Mouse (Mus musculus) limb, embryonic 13.5 days (tissue): ENCODE results near the gene Ubqln4. TPM values are rescaled to one million over a fixed set of nuclear protein-coding genes. Genes with fewer than 3 reads are reported as not detected.
"Not testable (repeated sequence)": the region's sequence is repeated elsewhere in the genome, so short reads cannot be mapped to it uniquely, and the experiment has no call there.

Source experiments
- ATAC-seq: fragments of 200-750 bp; cut with Nextera tagmentation; 2 replicates; pipeline ENCODE4 v1.8.0; 2017; ENCODE audit warnings: low read depth, moderate number of reproducible peaks, moderate TSS enrichment; ENCODE audit not compliant: low FRiP score
- H3K27ac ChIP-seq: fragments of 300-500 bp; sonication (generic); 2 replicates; pipeline ENCODE4 v1.5.1; 2015; ENCODE audit warnings: inconsistent platforms, mild to moderate bottlenecking, moderate library complexity
- H3K27me3 ChIP-seq: fragments of 300-500 bp; sonication (generic); 2 replicates; pipeline ENCODE4 v1.6.1; 2015; ENCODE audit warnings: mild to moderate bottlenecking, inconsistent platforms
- H3K36me3 ChIP-seq: fragments of 300-500 bp; sonication (generic); 2 replicates; pipeline ENCODE4 v1.6.1; 2015; ENCODE audit warnings: inconsistent platforms, mild to moderate bottlenecking, moderate library complexity
- H3K4me1 ChIP-seq: fragments of 300-500 bp; sonication (generic); 2 replicates; pipeline ENCODE4 v1.6.1; 2015; ENCODE audit warnings: inconsistent platforms
- H3K4me2 ChIP-seq: fragments of 300-500 bp; sonication (generic); replicated peaks from 2 replicates; pipeline ENCODE4 v1.6.1; 2015; ENCODE audit warnings: inconsistent platforms, mild to moderate bottlenecking, moderate library complexity
- H3K4me3 ChIP-seq: fragments of 300-500 bp; sonication (generic); 2 replicates; pipeline ENCODE4 v1.5.1; 2015; ENCODE audit warnings: moderate library complexity, mild to moderate bottlenecking, inconsistent platforms
- H3K9ac ChIP-seq: fragments of 300-500 bp; sonication (generic); 2 replicates; pipeline ENCODE4 v1.6.1; 2015; ENCODE audit warnings: mild to moderate bottlenecking, inconsistent platforms
- H3K9me3 ChIP-seq: fragments of 300-500 bp; sonication (generic); 2 replicates; pipeline ENCODE4 v1.6.1; 2016; ENCODE audit warnings: inconsistent platforms
- WGBS: fragments of 180-500 bp; shearing (Covaris S2); methylation state at CpG from one replicate; pipeline ENCODE4 v1.1.7; 2015; 5-methylcytosine and 5-hydroxymethylcytosine counted together
- polyA plus RNA-seq: library from polyadenylated mRNA; unstranded; fragments of >200 nt; fragmentation: Nextera tagmentation; extraction: Ambion mirVana; gene quantifications from 2 replicates; pipeline ENCODE4 v1.2.1, GENCODE M21; 2015

Ubqln4 gene
- polyA plus RNA-seq, 1 experiment from 2014 or later = 48.2 TPM

- Histone ChIP-seq H3K4me3 (no peak overlapping the region), H3K27ac (peak overlapping the region; percentile 65; the same call in 1 of the 2 replicates), H3K4me2 (peak overlapping the region; percentile 31), H3K9ac (no peak overlapping the region), H3K36me3 (peaks cover 6% of the 10 kb centered on the region), H3K4me1 (peaks cover 32% of the 10 kb centered on the region), H3K9me3 (no peaks in the 10 kb centered on the region), H3K27me3 (no peaks in the 10 kb centered on the region)
- WGBS = 35% methylated on average over 10 of the region's 10 CpGs
- ATAC-seq = no peak; the same call in 1 of the 2 replicates
Observed at GRCm38 (mm10) chr3:88593893-88594580, 40.5 kb downstream of the Ubqln4 start.

GRCm38 (mm10) chr3:88596547-88596946, 43.0 kb downstream of the Ubqln4 start:
- not testable (repeated sequence) for ATAC-seq, H3K9me3 ChIP-seq, H3K27me3 ChIP-seq, H3K4me2 ChIP-seq, H3K36me3 ChIP-seq, H3K27ac ChIP-seq, H3K4me3 ChIP-seq, H3K9ac ChIP-seq
- H3K4me1 ChIP-seq = peaks cover 19% of the 10 kb centered on the region
- WGBS = 76% methylated on average over 4 of the region's 4 CpGs

DNA sequence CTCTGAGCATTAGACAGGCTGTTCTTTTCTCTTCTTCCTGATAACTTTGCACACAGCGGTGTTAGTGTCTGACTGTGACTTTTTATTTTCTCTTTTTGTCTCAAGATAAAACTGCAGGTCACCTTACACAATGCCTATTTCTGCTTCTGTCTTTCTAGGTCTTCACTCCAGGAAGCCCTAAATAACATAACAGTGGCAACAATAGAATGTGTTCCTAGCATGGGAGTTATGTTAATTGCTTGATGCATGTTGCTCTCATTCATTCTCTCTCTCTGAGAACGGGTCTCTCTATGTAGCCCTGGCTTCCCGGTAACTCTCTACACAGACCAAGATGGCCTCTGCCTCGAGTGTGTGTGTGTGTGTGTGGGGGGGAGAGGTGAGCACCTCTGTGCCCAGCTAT, 48.9 kb downstream of the Ubqln4 start:
- Histone ChIP-seq H3K4me3 (no peak overlapping the region), H3K27ac (no peak overlapping the region), H3K27me3 (no peaks in the 10 kb centered on the region), H3K36me3 (no peaks in the 10 kb centered on the region), H3K4me2 (no peak overlapping the region), H3K9ac (no peak overlapping the region), H3K4me1 (peaks cover 6% of the 10 kb centered on the region), H3K9me3 (no peaks in the 10 kb centered on the region)
- 85% methylated on average over 4 of the region's 4 CpGs for WGBS
- ATAC-seq = no peak

GRCm38 (mm10) chr3:88603714-88604161, 50.2 kb downstream of the Ubqln4 start:
- no peak overlapping the region for H3K27ac ChIP-seq
- H3K4me2 ChIP-seq = no peak overlapping the region
- H3K4me1 ChIP-seq = peaks cover 14% of the 10 kb centered on the region
- H3K27me3 ChIP-seq = no peaks in the 10 kb centered on the region
- 27% methylated on average over 6 of the region's 6 CpGs for WGBS
- H3K9me3 ChIP-seq = no peaks in the 10 kb centered on the region
- H3K9ac ChIP-seq = no peak overlapping the region
- H3K36me3 ChIP-seq = no peaks in the 10 kb centered on the region
- no peak for ATAC-seq
- no peak overlapping the region for H3K4me3 ChIP-seq

DNA sequence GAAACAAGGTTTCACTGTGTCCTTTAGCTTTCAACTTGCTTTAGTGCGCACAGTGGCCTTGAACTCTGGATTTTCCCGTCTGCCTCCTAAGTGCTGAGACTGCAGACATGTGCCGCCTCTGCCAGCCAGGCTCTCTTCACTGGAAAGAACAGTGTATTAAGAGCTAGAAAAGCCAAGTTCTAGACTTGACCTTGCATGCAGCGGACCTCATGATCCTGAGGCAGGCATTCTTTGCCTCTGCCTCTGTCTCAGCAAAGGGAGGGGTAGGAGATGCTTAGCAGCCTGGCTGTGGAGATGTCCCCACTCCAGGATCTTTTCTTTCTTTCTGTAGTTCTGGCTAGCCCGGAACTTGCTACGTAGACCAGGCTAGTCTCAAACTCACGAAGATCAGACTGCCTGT, 51.3 kb downstream of the Ubqln4 start:
- H3K27me3 ChIP-seq = no peaks in the 10 kb centered on the region
- H3K9me3 ChIP-seq = no peaks in the 10 kb centered on the region
- H3K4me3 ChIP-seq = no peak overlapping the region
- no peak overlapping the region for H3K4me2 ChIP-seq
- no peak overlapping the region for H3K27ac ChIP-seq
- no peak for ATAC-seq
- H3K4me1 ChIP-seq = peaks cover 14% of the 10 kb centered on the region
- H3K36me3 ChIP-seq = no peaks in the 10 kb centered on the region
- no peak overlapping the region for H3K9ac ChIP-seq
- 88% methylated on average over 7 of the region's 7 CpGs for WGBS

DNA sequence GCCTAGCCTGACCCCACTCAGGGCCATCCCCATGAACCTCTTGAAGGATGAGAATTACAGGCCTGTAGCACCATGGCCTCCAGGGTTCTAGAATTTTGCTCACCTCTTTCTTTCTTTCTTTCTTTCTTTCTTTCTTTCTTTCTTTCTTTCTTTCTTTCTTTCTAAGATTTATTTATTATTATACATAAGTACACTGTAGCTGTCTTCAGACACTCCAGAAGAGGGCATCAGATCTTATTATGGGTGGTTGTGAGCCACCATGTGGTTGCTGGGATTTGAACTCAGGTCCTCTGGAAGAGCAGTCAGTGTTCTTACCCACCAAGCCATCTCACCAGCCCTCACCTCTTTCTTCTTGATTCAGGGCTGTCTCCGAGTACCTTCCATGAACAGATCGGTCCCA, 52.1 kb downstream of the Ubqln4 start, which contains the start of gene Arhgef2:
TSS of gene Arhgef2 (plus strand) at position 301 of the 400 bp plus-strand sequence.
- 0 out of 2 replicates have a peak within 1 kb of the TSS, but pooled peaks have one; percentile 45 for H3K9ac ChIP-seq
- not testable (repeated sequence) for ATAC-seq, H3K36me3 ChIP-seq, H3K9me3 ChIP-seq, H3K27ac ChIP-seq, H3K27me3 ChIP-seq, H3K4me3 ChIP-seq
- WGBS = 83% methylated on average over 2 of the region's 2 CpGs
- peaks cover 14% of the 10 kb centered on the region for H3K4me1 ChIP-seq
- H3K4me2 ChIP-seq = peak within 1 kb of the TSS; percentile 65

DNA sequence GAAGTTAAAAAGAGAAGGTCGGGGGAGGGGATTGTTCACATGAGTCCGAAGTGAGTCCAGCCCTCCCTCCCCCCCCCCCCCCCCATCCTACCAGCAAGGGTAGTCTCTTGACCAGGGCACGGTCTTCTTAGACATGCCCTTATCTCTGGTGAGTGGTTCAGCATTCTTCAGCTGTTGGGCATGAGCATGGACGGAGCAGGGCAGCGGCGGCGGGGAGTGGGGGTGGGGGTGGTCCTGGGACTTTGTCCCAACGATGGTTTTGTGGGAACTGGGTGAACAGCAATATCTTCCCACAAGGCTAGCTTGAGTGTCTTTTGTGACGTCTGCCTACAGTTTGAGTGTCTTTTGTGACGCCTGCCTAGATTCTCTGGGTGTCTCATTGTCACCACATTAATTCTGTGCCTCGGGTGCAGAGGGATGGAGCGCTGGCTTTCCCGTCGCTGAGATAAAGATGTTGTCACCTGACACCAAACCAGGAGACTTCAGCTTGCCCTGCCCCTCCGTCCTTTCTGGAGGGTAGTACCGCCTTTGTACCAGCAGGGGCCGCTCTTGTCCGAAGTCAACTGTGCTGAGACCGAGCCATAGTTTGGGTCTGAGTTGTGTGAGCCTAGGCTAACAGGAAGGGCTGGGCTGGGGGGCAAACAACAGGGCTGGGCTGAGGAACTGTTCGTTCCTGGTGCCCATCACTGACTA, 53.7 kb downstream of the Ubqln4 start:
- Histone ChIP-seq H3K4me1 (peaks cover 14% of the 10 kb centered on the region), H3K4me2 (peak overlapping the region; percentile 65), H3K27me3 (no peaks in the 10 kb centered on the region), H3K36me3 (no peaks in the 10 kb centered on the region), H3K4me3 (peak overlapping the region; percentile 36), H3K9ac (peak overlapping the region; percentile 55), H3K27ac (no peak overlapping the region), H3K9me3 (no peaks in the 10 kb centered on the region)
- WGBS = 0% methylated on average over 20 of the region's 20 CpGs
- ATAC-seq = peak; percentile 92

DNA sequence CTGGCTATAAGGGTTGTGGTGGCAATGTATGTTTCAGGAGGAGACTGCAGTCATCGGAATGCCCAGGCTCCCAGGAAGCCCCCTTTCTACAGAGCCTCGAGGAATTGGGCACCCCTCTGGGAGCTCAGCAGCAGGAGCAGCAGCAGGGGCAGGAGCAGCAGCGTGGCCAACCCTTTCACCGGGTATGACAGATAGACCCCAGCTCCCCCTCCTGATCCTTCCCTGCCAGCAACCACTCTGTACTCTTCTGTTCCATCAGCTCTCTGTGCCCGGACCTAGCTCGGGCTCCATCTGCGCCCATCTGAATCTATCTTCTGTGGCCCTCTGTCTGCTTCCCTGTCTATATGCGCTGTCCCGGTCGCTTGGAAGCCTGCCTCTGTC, 54.2 kb downstream of the Ubqln4 start:
- peak overlapping the region; percentile 65 for H3K4me2 ChIP-seq
- H3K9me3 ChIP-seq = no peaks in the 10 kb centered on the region
- ATAC-seq = peak; percentile 43; the same call in 1 of the 2 replicates
- no peaks in the 10 kb centered on the region for H3K27me3 ChIP-seq
- peaks cover 14% of the 10 kb centered on the region for H3K4me1 ChIP-seq
- peak overlapping the region; percentile 55 for H3K9ac ChIP-seq
- no peak overlapping the region for H3K27ac ChIP-seq
- 29% methylated on average over 10 of the region's 10 CpGs for WGBS
- H3K4me3 ChIP-seq = peak overlapping the region; percentile 36
- no peaks in the 10 kb centered on the region for H3K36me3 ChIP-seq

DNA sequence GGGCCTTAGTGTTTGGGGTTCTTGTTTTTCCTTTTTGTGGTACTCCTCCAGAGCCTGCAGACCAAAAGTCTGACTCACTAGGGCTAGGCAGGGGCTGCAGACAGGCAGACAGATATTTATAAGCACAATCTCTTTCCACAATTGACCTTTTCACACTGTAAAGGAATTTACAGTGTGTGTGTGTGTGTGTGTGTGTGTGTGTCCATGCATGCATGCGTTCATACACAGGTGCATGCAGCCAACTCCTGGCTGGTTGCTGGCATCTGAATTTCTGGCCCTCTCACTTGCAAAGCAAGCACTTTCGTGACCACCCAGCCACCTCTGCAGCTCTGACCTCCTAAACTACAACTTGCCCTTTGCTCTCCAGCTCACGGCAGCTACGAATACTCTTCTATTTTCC, 55.5 kb downstream of the Ubqln4 start:
- Histone ChIP-seq H3K4me3 (no peak overlapping the region), H3K9ac (no peak overlapping the region), H3K9me3 (no peaks in the 10 kb centered on the region), H3K27me3 (no peaks in the 10 kb centered on the region), H3K4me2 (no peak overlapping the region), H3K4me1 (peaks cover 14% of the 10 kb centered on the region), H3K27ac (no peak overlapping the region), H3K36me3 (no peaks in the 10 kb centered on the region)
- no peak for ATAC-seq
- 66% methylated on average over 4 of the region's 4 CpGs for WGBS

- no peaks in the 10 kb centered on the region for H3K36me3 ChIP-seq
- no peaks in the 10 kb centered on the region for H3K27me3 ChIP-seq
- peaks cover 17% of the 10 kb centered on the region for H3K4me1 ChIP-seq
- WGBS = 70% methylated on average over 8 of the region's 8 CpGs
- no peaks in the 10 kb centered on the region for H3K9me3 ChIP-seq
- no peak overlapping the region for H3K27ac ChIP-seq
- no peak overlapping the region for H3K4me3 ChIP-seq
- H3K4me2 ChIP-seq = no peak overlapping the region
- no peak overlapping the region for H3K9ac ChIP-seq
- ATAC-seq = no peak
Observed at GRCm38 (mm10) chr3:88614418-88614817, 60.9 kb downstream of the Ubqln4 start.

GRCm38 (mm10) chr3:88615117-88615516, 61.6 kb downstream of the Ubqln4 start:
- Histone ChIP-seq H3K9me3 (no peaks in the 10 kb centered on the region), H3K27ac (no peak overlapping the region), H3K4me2 (no peak overlapping the region), H3K4me3 (no peak overlapping the region), H3K9ac (no peak overlapping the region), H3K4me1 (peaks cover 23% of the 10 kb centered on the region), H3K27me3 (no peaks in the 10 kb centered on the region), H3K36me3 (no peaks in the 10 kb centered on the region)
- ATAC-seq = no peak
- 56% methylated on average over 5 of the region's 5 CpGs for WGBS

DNA sequence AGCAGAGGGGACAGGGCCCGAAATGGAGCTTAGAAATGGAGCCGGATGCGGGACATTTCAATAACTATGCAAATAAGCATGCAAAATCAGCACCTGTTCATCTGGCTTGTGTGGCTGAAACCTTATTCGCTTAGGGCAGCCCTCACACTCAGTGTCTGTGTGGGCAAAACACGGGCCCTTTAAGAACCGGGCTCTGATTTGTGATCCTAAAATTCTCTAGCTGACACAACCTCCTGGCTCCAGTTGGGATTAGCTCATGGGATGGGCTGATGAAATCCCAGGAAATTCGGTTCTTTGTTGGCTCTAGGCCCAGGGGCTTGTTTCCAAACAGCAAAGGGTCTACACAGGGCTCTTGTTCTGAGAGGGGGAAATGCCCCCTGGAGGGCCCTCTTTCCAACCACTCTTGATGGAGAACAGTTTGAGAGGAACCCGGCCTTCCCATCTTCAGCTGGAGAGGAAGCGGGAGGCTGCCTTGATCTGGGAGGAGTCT, 62.4 kb downstream of the Ubqln4 start:
- Histone ChIP-seq H3K4me2 (peak overlapping the region; percentile 32), H3K9me3 (no peaks in the 10 kb centered on the region), H3K36me3 (no peaks in the 10 kb centered on the region), H3K4me3 (no peak overlapping the region; the same call in 1 of the 2 replicates), H3K27ac (no peak overlapping the region), H3K9ac (peak overlapping the region; percentile 56), H3K4me1 (peaks cover 30% of the 10 kb centered on the region), H3K27me3 (no peaks in the 10 kb centered on the region)
- 54% methylated on average over 9 of the region's 9 CpGs for whole genome bisulfite sequencing
- peak; percentile 60 for ATAC-seq
